Mouse (Mus musculus) kidney, adult 2 months (tissue): Measurements from ENCODE around the gene Elmo1.

Experiments
- CTCF ChIP-seq: fragments of 200-500 bp; conservative IDR thresholded peaks from 2 replicates; pipeline ENCODE4 v1.5.1; 2011; ENCODE audit warnings: low read depth, mild to moderate bottlenecking, control low read depth, low read length, moderate library complexity, mixed read lengths; ENCODE audit not compliant: insufficient read depth, insufficient read length
- POLR2A ChIP-seq: fragments of 200-500 bp; IDR thresholded peaks from one replicate; pipeline ENCODE4 v1.6.1; 2011; ENCODE audit warnings: low read depth, low read length, control low read depth

GRCm38 (mm10) chr13:20231837-20232728 lies 141.7 kb downstream of the Elmo1 start:
- TF ChIP-seq CTCF (no peak), POLR2A (no peak)
